Mouse (Mus musculus) cerebellum, adult 2 months (tissue): Measurements from ENCODE around the gene Slc22a18.

Experiments used
- CTCF ChIP-seq: fragments of 200-500 bp; IDR thresholded peaks from 2 replicates; pipeline ENCODE4 v1.5.1; 2011; ENCODE audit warnings: low read depth, mild to moderate bottlenecking, control low read depth, low read length, moderate library complexity, borderline replicate concordance; ENCODE audit not compliant: insufficient read depth
- POLR2A ChIP-seq: fragments of 200-500 bp; IDR thresholded peaks from 2 replicates; pipeline ENCODE4 v1.6.1; 2011; ENCODE audit warnings: low read length, control low read depth, borderline replicate concordance; ENCODE audit not compliant: insufficient read depth

DNA sequence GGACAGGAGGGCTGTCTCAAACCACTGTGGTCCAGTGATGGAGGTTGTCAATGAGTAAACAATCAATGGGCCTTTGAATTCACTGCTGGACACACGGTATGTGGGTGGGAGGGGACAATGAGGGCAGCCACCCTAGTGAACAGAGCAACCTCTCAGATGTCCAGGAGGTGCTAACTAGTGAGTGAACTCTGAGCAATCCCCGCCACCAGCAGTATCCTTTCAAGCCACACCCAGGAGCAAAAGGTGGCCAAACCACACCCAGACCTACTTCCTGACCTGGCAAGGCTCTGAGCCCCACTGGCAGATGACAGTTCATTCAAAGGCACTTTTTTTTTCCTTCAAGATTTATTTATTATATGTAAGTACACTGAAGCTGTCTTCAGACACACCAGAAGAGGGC is 27.4 kb downstream of the Slc22a18 start:
- TF ChIP-seq POLR2A (no peak), CTCF (no peak)
